Mouse (Mus musculus): ENCODE measurements around the gene Gm3411. TPM values are rescaled to one million over a fixed set of nuclear protein-coding genes. Genes with fewer than 3 reads are reported as not detected.
A peak's percentile ranks its signal among the peaks of the same experiment; 100 is the strongest.
"Not testable (repeated sequence)": the region's sequence is repeated elsewhere in the genome, so short reads cannot be mapped to it uniquely, and the experiment has no call there.

The Gm3411 gene
- polyA plus RNA-seq (2012; rRNA removed) = 0.16 TPM in 1 of 2 replicates, not detected in the other

- 1% methylated on average over 57 of the region's 57 CpGs for WGBS
- not testable (repeated sequence) for H3K4me3 ChIP-seq (ENCODE audit: insufficient read depth, low read depth, low read length); H3K4me1 ChIP-seq (ENCODE audit: control insufficient read depth, insufficient read depth, low read length); H3K27ac ChIP-seq (ENCODE audit: insufficient read depth, low read depth, low read length); H3K27me3 ChIP-seq (replicated peaks; ENCODE audit: control insufficient read depth, insufficient read depth, low read length); H3K36me3 ChIP-seq (ENCODE audit: control insufficient read depth, insufficient read depth, low read length)
- peak; percentile 55 for DNase-seq
Observed at GRCm38 (mm10) chr14:6286931-6287715, at the start of gene Gm3411. TSS of gene Gm3411 (minus strand) at chr14:6287250.

- H3K27ac ChIP-seq (ENCODE audit: insufficient read depth, low read depth, low read length); H3K27me3 ChIP-seq (replicated peaks; ENCODE audit: control insufficient read depth, insufficient read depth, low read length); DNase-seq: not testable (repeated sequence)
Observed at GRCm38 (mm10) chr14:6304743-6305142, 17.7 kb upstream of the Gm3411 start, which contains the start of gene Gm21103. TSS of gene Gm21103 (minus strand) at chr14:6304843.

GRCm38 (mm10) chr14:6219192-6219591 lies 67.9 kb downstream of the Gm3411 start, which contains the start of gene Gm21560:
TSS of gene Gm21560 (minus strand) at chr14:6219292.
- WGBS = 81% methylated on average over 2 of the region's 2 CpGs
- not testable (repeated sequence) for H3K27me3 ChIP-seq (replicated peaks; ENCODE audit: control insufficient read depth, insufficient read depth, low read length)

More at GRCm38 (mm10) chr14:6304743-6305142, 17.7 kb upstream of the Gm3411 start, which contains the start of gene Gm21103:
- H3K4me1 ChIP-seq (ENCODE audit: control insufficient read depth, insufficient read depth, low read length); H3K4me3 ChIP-seq (ENCODE audit: insufficient read depth, low read depth, low read length); H3K36me3 ChIP-seq (ENCODE audit: control insufficient read depth, insufficient read depth, low read length): not testable (repeated sequence)
- 64% methylated on average over 2 of the region's 2 CpGs for WGBS

More at GRCm38 (mm10) chr14:6219192-6219591, 67.9 kb downstream of the Gm3411 start, which contains the start of gene Gm21560:
- H3K4me1 ChIP-seq (ENCODE audit: control insufficient read depth, insufficient read depth, low read length); DNase-seq; H3K4me3 ChIP-seq (ENCODE audit: insufficient read depth, low read depth, low read length); H3K27ac ChIP-seq (ENCODE audit: insufficient read depth, low read depth, low read length); H3K36me3 ChIP-seq (ENCODE audit: control insufficient read depth, insufficient read depth, low read length): not testable (repeated sequence)

Other genes with a start within 250 kb of the Gm3411 start
- gene Gm6337, start 229.0 kb downstream of the Gm3411 start, polyA plus RNA-seq (2012; rRNA removed) = not detected in 2 replicates
- gene Gm8206, start 193.3 kb downstream of the Gm3411 start, polyA plus RNA-seq (2012; rRNA removed) = not detected in 2 replicates
- gene Gm3468, start 178.6 kb downstream of the Gm3411 start, polyA plus RNA-seq (2012; rRNA removed) = 0.05 TPM in 2 replicates
- gene Gm3476, start 161.4 kb downstream of the Gm3411 start, polyA plus RNA-seq (2012; rRNA removed) = not detected in 2 replicates
- gene Gm21560, start 68.0 kb downstream of the Gm3411 start, polyA plus RNA-seq (2012; rRNA removed) = not detected in 2 replicates
- not detected in 2 replicates for gene Gm21103, start 17.6 kb upstream of the Gm3411 start, polyA plus RNA-seq (2012; rRNA removed)
- not detected in 2 replicates for gene Gm3618, start 56.4 kb upstream of the Gm3411 start, polyA plus RNA-seq (2012; rRNA removed)
- gene Gm16440, start 103.1 kb upstream of the Gm3411 start, polyA plus RNA-seq (2012; rRNA removed) = not detected in 2 replicates
- not detected in 2 replicates for gene Gm3591, start 125.2 kb upstream of the Gm3411 start, polyA plus RNA-seq (2012; rRNA removed)
- gene Gm3594, start 157.4 kb upstream of the Gm3411 start, polyA plus RNA-seq (2012; rRNA removed) = not detected in 2 replicates

Measured in kidney, adult 2 months (tissue).